Mouse (Mus musculus) embryonic fibroblast, embryonic 13.5 days (primary cell): ENCODE measurements around the gene Epha10.

ENCODE experiments used
- CTCF ChIP-seq: IDR thresholded peaks from 2 replicates; pipeline ENCODE4 v1.5.1; 2011; ENCODE audit warnings: mild to moderate bottlenecking, control low read depth, low read length, moderate library complexity, borderline replicate concordance; ENCODE audit not compliant: insufficient read depth
- POLR2A ChIP-seq: IDR thresholded peaks from 2 replicates; pipeline ENCODE4 v1.6.1; 2011; ENCODE audit warnings: low read depth, mild to moderate bottlenecking, control low read depth, low read length, moderate library complexity

GRCm38 (mm10) chr4:124944961-124945360 is 64.3 kb downstream of the Epha10 start:
- TF ChIP-seq CTCF (no peak; the same call in 1 of the 2 replicates), POLR2A (no peak)
